Mouse (Mus musculus) liver, postnatal 0 days (tissue): ENCODE measurements at regions not wholly inside any gene's neighbourhood (a gene's known extent, or its start where the extent isn't known, plus 50 kb on each side); places are given as distances from the start of the nearest gene placed in this dataset.

Experiments used
- CTCF ChIP-seq: sonication (generic); IDR thresholded peaks from 2 replicates; pipeline ENCODE4 v1.5.1; 2016; ENCODE audit warnings: antibody characterized with exemption, low read depth
- EP300 ChIP-seq: IDR thresholded peaks from 2 replicates; pipeline ENCODE4 v1.6.1; 2016; ENCODE audit warnings: antibody characterized with exemption, low read depth, mild to moderate bottlenecking

DNA sequence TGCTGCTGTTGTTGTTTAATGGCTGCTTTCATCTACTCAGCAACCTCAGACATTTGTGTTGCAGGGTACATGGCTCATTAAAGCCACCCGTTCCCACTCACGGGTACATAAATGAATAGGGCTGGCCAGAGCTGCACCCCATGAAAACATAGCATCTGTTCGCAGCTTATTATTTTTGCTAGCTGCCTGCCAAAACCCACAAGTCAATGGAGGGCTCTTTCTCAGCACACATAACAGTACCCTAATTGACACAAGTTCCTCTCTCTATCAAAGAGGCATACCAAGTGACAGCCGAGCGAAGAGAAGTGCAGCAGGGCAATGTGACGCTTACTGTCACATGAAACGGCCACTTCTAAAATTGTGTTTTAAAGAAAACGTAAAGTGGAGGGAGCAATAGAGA is 57.0 kb upstream of the Pdk3 start:
- TF ChIP-seq CTCF (no peak), EP300 (no peak)
